Mouse (Mus musculus): ENCODE measurements around the gene Mmrn2. TPM values are rescaled to one million over a fixed set of nuclear protein-coding genes. Genes with fewer than 3 reads are reported as not detected.

Mmrn2 gene
- 1 to 10 TPM; 4.0 to 4.5 TPM for total RNA-seq (2021)
- long read RNA-seq, partial matches to known transcripts = 3 of 4 reads
- long read RNA-seq, other reads (novel, unspliced or antisense) = 0 of 4 reads

DNA sequence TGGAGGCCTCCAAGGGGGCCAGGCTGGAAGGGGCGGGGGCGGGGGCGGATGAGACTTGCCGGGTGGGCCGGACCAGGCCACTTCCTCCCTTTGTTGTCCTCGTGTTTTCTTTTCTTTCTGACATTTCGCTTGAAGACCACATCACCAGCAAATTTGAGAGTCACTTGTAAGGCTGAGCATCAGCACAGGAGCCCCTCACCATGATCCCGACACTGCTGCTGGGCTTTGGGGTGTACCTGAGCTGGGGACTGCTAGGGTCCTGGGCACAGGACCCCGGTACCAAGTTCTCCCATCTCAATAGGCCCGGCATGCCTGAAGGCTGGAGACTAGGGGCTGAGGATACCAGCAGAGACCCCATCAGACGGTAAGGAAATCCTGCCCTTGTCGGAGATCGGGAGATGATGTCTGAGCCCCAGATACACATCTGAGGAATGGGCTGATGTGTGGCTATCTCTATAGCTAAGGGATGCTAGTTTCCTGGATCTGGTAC is at the start of gene Mmrn2:
Gene Mmrn2 (plus strand): TSS at position 51 of the 490 bp plus-strand sequence.
- no peak for DNase-seq (ENCODE audit: low spot score in 2 of 2)

DNA sequence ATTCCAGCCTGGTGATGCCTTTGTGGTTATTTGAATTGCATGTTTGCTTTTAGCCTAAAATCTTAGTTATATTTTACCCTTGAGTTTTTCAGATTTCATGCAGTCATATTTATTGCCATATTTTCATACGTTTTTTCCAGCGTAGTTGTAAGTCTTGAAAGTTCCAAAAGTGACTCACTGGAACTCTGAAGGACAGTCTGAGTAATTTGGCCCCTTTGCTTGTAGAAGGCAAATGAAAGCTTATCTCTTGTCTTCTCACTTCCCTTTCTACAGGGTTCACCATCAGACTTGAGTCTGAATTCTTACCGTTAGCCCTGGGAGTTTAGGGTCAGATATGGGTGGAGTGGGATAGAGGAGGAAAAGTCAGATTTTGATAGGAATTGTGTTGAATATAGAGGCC is 48.7 kb upstream of the Mmrn2 start:
- DNase-seq (ENCODE audit: low spot score in 2 of 2) = no peak

- no peak for DNase-seq (ENCODE audit: low spot score in 2 of 2)
Observed at GRCm38 (mm10) chr14:34327618-34328017, 47.6 kb upstream of the Mmrn2 start.

GRCm38 (mm10) chr14:34330657-34331158 is 44.6 kb upstream of the Mmrn2 start:
- DNase-seq (ENCODE audit: low spot score in 2 of 2) = no peak

DNA sequence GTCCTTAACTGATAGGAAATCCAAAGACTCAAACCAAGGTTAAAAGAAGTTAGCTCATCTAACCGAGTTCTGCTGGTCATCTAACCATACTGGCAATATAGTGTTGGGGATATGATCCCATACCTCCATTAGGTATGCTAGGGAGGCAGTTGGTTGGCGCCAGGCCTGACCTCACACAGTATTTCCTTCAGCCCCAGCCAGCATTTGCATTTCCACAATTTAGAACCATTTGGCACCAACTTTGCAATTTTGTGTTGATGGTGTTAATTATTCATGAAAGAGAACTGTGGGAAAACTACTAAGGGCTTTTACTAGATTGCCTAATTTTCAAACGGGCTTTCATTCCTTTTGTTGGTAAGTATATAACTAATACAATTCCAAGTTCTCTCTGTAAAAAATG is 43.4 kb upstream of the Mmrn2 start:
- peak in 1 of 2 experiments; percentile 61 for DNase-seq (ENCODE audit: low spot score in 2 of 2)

GRCm38 (mm10) chr14:34332476-34332875 is 42.8 kb upstream of the Mmrn2 start:
- DNase-seq (ENCODE audit: low spot score in 2 of 2) = peak; percentile 53 to 65

- no peak for DNase-seq (ENCODE audit: low spot score in 2 of 2)
Observed at GRCm38 (mm10) chr14:34339446-34339845, 35.8 kb upstream of the Mmrn2 start.

DNA sequence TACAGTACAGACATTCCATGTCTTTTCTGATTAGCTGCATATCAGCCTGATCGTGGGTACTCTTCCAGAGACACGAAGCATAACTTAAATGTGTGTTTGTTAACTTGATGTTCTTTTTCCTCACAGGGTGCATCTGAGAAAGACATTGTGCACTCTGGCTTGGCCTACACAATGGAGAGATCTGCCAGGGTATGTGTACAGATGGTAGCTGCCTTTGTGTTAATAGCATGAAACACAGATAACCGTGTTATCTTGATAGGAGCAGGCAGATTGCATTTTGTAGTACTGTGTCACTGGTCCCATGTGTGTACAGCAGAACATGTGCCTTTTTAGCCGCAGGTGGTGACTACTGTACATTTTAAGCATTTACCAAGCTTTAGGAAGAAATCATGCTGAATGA is 33.3 kb upstream of the Mmrn2 start:
- no peak for DNase-seq (ENCODE audit: low spot score in 2 of 2)

GRCm38 (mm10) chr14:34343078-34343477 is 32.2 kb upstream of the Mmrn2 start:
- no peak for DNase-seq (ENCODE audit: low spot score in 2 of 2)

DNA sequence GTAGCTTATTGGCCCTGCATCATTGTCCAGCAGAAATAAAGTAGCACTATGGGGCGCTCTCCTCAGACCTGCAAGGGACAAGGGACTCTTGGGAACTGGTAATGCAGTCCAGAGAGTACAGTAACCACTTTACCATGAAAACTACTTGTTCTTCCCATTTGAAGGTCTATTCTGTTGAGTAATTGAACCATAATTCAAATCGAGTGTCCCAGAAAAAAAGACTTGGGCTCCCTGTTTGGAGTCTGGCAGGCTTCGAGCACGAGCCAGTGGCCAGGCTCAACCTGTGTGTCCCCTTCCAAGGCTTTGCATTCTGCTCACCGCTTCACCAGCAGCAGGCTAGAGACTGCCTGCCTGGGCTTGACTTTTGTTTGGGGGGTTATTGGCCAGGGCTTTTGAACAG is 30.9 kb upstream of the Mmrn2 start:
- no peak for DNase-seq (ENCODE audit: low spot score in 2 of 2)

GRCm38 (mm10) chr14:34345771-34346566 is 29.3 kb upstream of the Mmrn2 start:
- DNase-seq (ENCODE audit: low spot score in 2 of 2) = no peak

DNA sequence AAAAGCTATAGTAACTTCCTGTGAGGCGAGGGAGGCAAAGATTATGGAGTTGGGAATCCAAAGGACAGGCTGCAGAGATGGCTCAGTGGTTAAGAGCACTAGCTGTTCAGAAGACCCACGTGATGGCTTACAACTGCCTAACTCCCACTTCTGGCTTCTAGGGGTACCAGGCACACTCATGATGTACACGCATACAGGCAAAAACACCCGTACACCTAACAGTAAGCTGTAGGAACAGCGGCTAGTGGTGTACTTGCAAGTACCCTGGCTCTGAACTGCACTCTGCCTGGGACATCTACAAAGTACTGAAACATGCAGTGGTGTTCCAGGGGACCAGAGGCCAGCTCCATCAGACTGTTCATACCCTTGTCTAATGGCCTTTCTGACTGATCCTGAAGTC is 28.2 kb upstream of the Mmrn2 start:
- no peak for DNase-seq (ENCODE audit: low spot score in 2 of 2)

DNA sequence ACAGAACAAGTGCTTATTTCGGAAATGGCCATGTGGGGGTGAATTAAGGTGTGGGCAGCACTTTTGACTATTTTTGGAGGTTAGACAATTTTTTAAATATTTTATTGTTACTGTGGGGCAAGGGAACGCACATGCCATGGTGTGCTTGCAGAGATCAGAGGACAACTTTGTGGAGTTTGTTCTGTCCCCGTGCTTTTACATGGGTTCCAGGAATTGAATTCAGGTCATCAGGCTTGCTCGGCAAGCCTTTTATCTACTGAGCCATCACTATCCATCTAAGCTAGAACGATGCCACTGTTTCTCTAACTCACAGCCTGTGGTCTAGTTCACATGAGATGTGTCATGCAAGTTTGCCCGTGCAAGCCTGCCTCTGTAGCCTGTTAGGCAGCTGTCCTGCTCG is 27.0 kb upstream of the Mmrn2 start:
- no peak for DNase-seq (ENCODE audit: low spot score in 2 of 2)

DNA sequence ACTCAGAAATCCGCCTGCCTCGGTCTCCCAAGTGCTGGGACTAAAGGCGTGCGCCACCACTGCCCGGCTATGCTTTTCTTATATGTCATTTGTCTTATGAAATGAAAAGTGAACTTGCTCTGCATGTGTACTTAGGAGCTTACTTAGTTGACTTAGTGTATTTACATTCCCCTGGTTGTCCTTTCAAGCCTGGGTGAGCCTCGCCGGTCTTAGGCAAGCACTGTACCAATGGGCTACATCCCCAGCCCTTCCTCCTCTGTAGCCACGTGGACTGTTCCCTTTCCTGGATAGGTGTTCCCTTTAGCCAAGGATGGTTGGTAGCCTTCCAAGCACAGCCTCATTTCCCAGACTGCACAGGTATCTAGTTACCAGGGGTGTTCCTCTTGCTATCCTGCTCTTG is 26.3 kb upstream of the Mmrn2 start:
- no peak for DNase-seq (ENCODE audit: low spot score in 2 of 2)

DNA sequence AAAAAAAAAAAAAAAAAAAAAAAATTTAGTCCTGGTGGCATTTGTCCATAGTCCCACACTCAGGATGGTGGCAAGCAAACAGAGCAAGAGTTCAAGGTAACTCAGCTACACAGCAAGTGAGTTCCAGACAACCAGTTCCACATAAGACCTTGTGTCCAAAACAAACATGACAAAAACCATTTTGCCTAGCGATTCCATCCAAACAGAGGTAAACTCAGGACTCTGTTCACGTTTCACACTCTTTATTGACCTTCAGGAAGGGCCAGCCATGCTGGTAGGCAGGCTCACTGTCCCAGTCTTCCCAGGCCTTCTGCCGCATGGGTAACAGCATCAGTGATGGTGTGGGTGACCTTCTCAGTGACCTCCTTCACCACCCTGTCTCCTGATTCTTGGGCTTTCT is 23.6 kb upstream of the Mmrn2 start:
- DNase-seq (ENCODE audit: low spot score in 2 of 2) = no peak

DNA sequence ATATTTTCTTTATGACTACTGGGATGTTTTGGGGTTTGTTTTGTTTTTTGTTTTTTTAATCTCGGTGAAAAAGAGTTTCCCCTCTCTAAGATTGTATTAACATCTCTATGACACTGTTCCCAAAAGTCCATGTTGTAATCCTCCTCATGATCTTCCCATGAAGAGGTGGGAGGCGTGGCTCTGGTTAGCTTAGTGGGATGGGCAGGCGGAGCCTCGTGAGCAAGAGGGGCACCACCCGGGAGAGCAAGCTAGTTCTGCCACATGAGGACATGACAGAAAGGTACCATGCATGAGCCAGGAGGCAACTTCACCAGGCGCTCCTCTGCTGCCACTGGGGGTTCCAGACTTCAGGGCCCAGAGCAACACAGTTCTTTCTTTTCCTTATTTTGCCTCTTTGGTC is 22.7 kb upstream of the Mmrn2 start:
- DNase-seq (ENCODE audit: low spot score in 2 of 2) = no peak

- DNase-seq (ENCODE audit: low spot score in 2 of 2) = no peak
Observed at GRCm38 (mm10) chr14:34353326-34353725, 21.9 kb upstream of the Mmrn2 start.

- DNase-seq (ENCODE audit: low spot score in 2 of 2) = no peak
Observed at GRCm38 (mm10) chr14:34354456-34354855, 20.8 kb upstream of the Mmrn2 start.

GRCm38 (mm10) chr14:34355301-34355700 is 20.0 kb upstream of the Mmrn2 start, which contains the start of gene Fam25c:
Gene Fam25c (minus strand): TSS chr14:34355433.
- DNase-seq (ENCODE audit: low spot score in 2 of 2) = no peak

- no peak for DNase-seq (ENCODE audit: low spot score in 2 of 2)
Observed at GRCm38 (mm10) chr14:34357671-34358455, 17.4 kb upstream of the Mmrn2 start.

DNA sequence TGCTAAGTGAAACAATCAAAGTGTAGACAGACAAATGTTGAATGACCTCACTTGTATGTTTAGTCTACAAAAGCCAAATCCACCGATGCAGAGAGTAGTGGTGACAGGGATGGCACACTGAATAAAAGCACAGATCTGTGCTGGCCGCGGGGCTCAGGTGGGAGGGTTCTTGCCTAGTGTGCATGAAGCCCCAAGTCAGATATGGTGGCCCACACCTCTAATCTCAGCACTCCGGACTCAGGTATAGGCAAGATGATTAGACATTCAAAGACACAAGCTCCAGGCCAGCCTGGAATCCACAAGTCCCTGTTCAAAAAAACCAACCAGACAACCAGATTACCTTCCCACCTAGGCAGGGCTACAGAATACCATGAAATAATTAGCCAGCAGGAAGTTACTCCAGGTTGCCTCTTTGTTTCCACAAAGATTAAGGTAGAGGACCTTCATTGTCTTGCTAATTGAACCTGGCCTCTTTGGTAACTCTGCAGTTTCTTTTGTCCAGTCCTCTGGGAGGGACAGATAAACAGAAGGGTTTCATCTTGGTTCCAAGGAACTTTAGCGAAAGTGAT is 15.5 kb upstream of the Mmrn2 start:
- no peak for DNase-seq (ENCODE audit: low spot score in 2 of 2)

DNA sequence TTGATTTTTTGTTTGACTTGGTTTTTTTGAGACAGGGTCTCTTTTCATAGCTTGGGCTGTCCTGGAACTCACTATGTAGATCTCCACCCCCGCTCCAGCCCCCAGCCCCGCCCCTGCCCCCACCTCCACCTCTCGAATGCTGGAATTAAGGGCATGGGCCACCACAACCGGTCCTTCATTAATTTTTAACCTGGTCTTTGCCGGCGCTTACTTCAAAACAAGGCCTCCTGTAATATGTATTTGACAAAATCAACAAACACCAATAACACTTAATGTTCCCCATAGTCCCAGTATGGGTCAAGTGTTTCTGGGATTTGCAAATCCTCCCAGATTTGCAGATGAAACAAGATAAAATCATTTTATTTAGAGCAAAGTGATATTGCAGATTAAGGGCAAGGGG is 15.0 kb upstream of the Mmrn2 start:
- no peak for DNase-seq (ENCODE audit: low spot score in 2 of 2)

All from layer of hippocampus, postnatal 10 days (tissue).